Mouse (Mus musculus) neural tube, embryonic 11.5 days (tissue): ENCODE measurements around the gene Tango2. TPM values are rescaled to one million over a fixed set of nuclear protein-coding genes. Genes with fewer than 3 reads are reported as not detected.

Experiments
- ATAC-seq: fragments of 200-750 bp; cut with Nextera tagmentation; 2 replicates; pipeline ENCODE4 v1.8.0; 2017; ENCODE audit warnings: moderate number of reproducible peaks, mild to moderate bottlenecking, moderate TSS enrichment, moderate library complexity; ENCODE audit not compliant: insufficient read depth, low FRiP score, low TSS enrichment
- DNase-seq: peaks from one replicate; pipeline ENCODE4 v3.0.0-alpha.2; 2015; ENCODE audit warnings: low spot score
- H3K27ac ChIP-seq: fragments of 300-500 bp; sonication (generic); 2 replicates; pipeline ENCODE4 v1.5.1; 2014; ENCODE audit warnings: low read depth, mild to moderate bottlenecking, low read length
- H3K27me3 ChIP-seq: fragments of 300-500 bp; sonication (generic); 2 replicates; pipeline ENCODE4 v1.6.1; 2014; ENCODE audit warnings: mild to moderate bottlenecking, low read length, mixed read lengths; ENCODE audit not compliant: control insufficient read depth, insufficient read depth
- H3K36me3 ChIP-seq: fragments of 300-500 bp; sonication (generic); 2 replicates; pipeline ENCODE4 v1.6.1; 2014; ENCODE audit warnings: mild to moderate bottlenecking, low read length, moderate library complexity, mixed read lengths; ENCODE audit not compliant: control insufficient read depth, insufficient read depth
- H3K4me1 ChIP-seq: fragments of 300-500 bp; sonication (generic); 2 replicates; pipeline ENCODE4 v1.6.1; 2014; ENCODE audit warnings: low read length, mixed read lengths; ENCODE audit not compliant: control insufficient read depth, insufficient read depth
- H3K4me2 ChIP-seq: fragments of 300-500 bp; sonication (generic); 2 replicates; pipeline ENCODE4 v1.6.1; 2014; ENCODE audit warnings: low read depth, mild to moderate bottlenecking, moderate library complexity
- H3K4me3 ChIP-seq: fragments of 300-500 bp; sonication (generic); 2 replicates; pipeline ENCODE4 v1.5.1; 2014; ENCODE audit warnings: low read depth, low read length
- H3K9ac ChIP-seq: fragments of 300-500 bp; sonication (generic); 2 replicates; pipeline ENCODE4 v1.6.1; 2014; ENCODE audit warnings: mild to moderate bottlenecking, low read length
- H3K9me3 ChIP-seq: fragments of 300-500 bp; sonication (generic); 2 replicates; pipeline ENCODE4 v1.6.1; 2016; ENCODE audit warnings: low read length; ENCODE audit not compliant: control insufficient read depth
- WGBS: fragments of 180-500 bp; shearing (Covaris S2); extraction: QIAGEN DNeasy Blood & Tissue Kit; methylation state at CpG from one replicate; pipeline ENCODE4 v1.1.7; 2014; 5-methylcytosine and 5-hydroxymethylcytosine counted together
- polyA plus RNA-seq: library from polyadenylated mRNA; unstranded; fragments of >200 nt; fragmentation: Nextera tagmentation; extraction: Ambion mirVana; gene quantifications from 2 replicates; pipeline ENCODE4 v1.2.1, GENCODE M21; 2014

Tango2 gene
- polyA plus RNA-seq, 1 experiment from 2014 or later = 49.8 TPM

DNA sequence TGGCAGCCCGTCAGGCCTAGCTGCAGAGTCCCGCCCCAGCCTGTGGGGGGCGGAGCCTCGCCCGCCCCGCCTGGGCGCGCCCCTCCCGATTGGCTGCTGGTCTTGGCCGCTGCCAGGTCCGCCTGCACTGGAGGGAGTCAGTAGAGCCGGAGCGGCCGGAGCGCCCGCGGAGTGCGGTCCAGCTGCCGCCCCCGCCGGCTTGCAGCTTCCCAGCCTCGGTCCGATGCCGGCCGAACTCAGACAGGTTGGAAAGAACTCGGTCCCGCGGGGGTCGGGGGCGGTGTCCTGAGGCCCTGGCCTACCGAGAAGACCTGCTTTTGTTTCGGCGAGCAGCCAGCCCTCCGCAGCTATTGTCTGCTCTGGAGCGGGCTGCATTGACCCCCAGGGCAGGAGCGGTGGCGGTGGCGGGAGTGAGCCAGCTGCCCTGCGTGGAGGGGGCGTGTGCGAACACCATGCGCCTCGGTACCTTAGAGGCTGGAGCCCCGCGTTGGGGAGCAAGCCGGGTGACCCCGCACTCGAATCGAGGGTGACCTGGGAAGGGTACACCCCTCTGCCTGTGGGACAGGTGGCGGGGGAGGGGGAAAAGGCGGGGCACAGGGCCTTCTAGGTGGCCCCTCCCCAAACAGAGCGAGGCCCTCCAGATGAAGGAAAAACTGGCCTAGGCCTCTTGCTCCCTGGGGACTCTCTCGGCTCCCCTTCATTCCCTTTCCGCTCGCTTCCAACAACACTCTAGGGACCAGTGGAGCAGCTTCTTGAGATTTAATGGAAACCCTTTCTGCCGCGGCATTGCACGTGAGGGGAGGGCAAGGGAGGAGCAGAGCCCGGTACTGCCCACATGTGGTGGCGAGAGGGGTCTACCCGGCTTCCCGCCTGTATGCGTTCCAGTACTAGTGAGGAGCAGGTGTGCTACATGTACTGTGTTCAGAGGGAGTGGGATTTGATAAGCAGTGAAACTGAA lies 44.8 kb upstream of the Tango2 start:
- DNase-seq (peak; percentile 91), ATAC-seq (peak; percentile 77)
- Histone ChIP-seq H3K9me3 (no peaks in the 10 kb centered on the region), H3K27ac (peak overlapping the region; percentile 91), H3K4me1 (peaks cover 46% of the 10 kb centered on the region), H3K27me3 (no peaks in the 10 kb centered on the region), H3K9ac (peak overlapping the region; percentile 96), H3K36me3 (peaks cover 6% of the 10 kb centered on the region), H3K4me2 (peak overlapping the region; percentile 95), H3K4me3 (peak overlapping the region; percentile 87)
- under 1% methylated on average over 63 of the region's 63 CpGs for WGBS

DNA sequence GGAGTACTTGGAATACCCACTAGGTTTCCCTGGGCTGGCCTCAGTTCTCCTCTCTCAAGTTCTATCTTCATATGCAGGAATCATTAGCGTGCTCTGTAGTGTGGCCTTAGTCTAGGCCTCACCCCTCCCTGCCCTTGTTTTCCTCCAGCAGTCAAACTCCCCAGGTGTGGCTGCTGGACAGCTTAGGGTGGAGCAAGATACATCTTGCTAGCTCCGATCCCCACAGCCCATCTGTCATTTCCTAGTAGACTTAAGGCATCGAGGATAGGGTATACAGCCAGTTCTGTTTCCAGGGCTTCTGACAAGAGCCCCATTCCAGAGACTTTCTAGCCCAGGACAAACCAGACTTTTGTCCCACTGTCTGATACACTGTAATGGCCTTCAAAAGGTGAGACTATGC lies 43.8 kb upstream of the Tango2 start:
- Histone ChIP-seq H3K27ac (no peak overlapping the region), H3K27me3 (no peaks in the 10 kb centered on the region), H3K9ac (no peak overlapping the region), H3K4me2 (no peak overlapping the region), H3K9me3 (no peaks in the 10 kb centered on the region), H3K36me3 (no peaks in the 10 kb centered on the region), H3K4me1 (peaks cover 56% of the 10 kb centered on the region), H3K4me3 (no peak overlapping the region)
- no peak for ATAC-seq
- no peak for DNase-seq
- WGBS = 83% methylated on average over 3 of the region's 3 CpGs

DNA sequence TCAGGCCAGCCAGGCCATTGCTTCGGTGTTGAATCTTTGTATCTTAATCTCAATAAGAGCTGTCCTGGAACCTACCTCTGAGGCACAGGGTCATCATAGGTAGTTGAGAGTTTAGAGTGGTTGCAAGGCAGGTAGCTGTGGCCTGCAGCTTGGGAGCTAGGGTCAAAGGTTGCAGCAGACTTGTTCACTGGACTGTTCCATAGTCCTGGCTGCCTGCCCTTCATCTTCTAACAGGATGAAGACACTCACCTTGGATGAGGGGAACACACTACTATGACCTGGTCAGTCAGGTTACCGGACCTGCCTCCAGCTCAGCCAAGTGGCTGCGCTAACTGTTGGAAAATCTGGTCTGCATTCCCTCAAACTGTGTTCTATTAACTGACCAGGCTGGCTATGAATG lies 43.2 kb upstream of the Tango2 start:
- Histone ChIP-seq H3K36me3 (no peaks in the 10 kb centered on the region), H3K9me3 (no peaks in the 10 kb centered on the region), H3K27ac (no peak overlapping the region), H3K27me3 (no peaks in the 10 kb centered on the region), H3K9ac (no peak overlapping the region), H3K4me2 (no peak overlapping the region), H3K4me1 (peaks cover 54% of the 10 kb centered on the region), H3K4me3 (no peak overlapping the region)
- no peak for DNase-seq
- no peak for ATAC-seq
- WGBS = 97% methylated on average over 3 of the region's 3 CpGs

DNA sequence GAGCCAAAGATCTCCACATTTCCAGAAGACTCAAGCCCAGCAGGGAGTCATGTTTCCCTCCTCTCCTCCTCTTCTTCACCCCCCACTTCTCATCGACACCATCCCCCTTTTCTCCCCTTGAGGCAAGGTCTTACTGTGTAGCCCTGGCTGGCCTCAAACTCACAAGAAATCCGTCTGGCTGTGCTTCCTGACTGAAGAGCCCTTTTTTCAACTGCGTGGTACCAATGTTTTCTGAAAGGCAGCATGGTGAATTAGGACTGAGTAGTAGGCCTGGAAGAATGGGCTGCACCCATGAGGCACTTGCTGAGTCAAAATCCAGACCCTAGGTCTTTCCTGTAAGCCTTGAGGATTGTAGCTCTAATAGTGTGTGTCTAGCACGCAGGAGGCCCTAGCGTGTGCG lies 42.5 kb upstream of the Tango2 start:
- ATAC-seq = no peak
- Histone ChIP-seq H3K9me3 (no peaks in the 10 kb centered on the region), H3K4me2 (no peak overlapping the region), H3K4me1 (peaks cover 49% of the 10 kb centered on the region), H3K36me3 (no peaks in the 10 kb centered on the region), H3K27me3 (no peaks in the 10 kb centered on the region), H3K9ac (no peak overlapping the region), H3K27ac (no peak overlapping the region), H3K4me3 (no peak overlapping the region)
- no peak for DNase-seq
- 80% methylated on average over 6 of the region's 6 CpGs for WGBS

DNA sequence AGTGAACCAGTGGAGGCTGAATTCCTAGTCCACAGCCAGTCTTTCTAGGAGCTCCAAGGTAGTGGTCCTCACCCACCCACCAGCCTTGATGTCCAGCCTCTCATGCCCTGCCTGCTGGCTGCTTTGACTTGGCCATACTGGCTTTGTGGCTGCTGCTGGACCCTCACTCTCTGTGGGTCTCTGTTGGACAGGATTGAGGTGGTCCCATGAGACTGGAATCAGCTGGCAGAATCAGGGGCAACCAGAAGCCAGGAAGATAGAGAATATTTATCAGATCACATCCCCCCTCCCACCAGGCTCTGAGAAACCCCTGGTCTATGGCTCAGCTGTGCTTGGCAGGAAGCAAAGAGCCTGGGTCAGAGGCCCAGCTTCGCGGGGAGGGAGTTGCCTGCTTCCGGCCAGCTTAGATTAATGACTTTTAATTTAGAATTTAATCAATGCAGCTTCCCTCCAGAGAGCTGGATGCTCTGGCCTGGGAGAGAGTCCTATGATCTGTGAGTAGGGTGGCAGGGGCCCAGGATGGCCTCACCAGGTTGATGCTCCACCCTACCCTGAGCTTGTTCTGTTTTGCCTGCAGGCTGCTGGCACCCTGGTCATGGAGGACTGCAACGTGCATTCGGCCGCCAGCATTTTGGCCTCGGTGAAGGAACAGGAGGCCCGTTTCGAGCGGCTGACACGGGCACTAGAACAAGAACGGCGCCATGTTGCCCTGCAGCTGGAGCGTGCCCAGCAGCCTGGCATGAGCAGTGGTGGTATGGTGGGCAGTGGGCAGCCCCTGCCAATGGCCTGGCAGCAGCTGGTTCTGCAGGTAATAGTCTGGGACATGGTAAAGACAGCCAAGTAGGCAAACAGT lies 40.9 kb upstream of the Tango2 start:
- DNase-seq (no peak), ATAC-seq (no peak)
- Histone ChIP-seq H3K4me1 (peaks cover 43% of the 10 kb centered on the region), H3K36me3 (no peaks in the 10 kb centered on the region), H3K27me3 (no peaks in the 10 kb centered on the region), H3K9ac (no peak overlapping the region), H3K27ac (peak overlapping the region; percentile 76), H3K4me3 (no peak overlapping the region), H3K9me3 (no peaks in the 10 kb centered on the region), H3K4me2 (no peak overlapping the region)
- WGBS = 89% methylated on average over 14 of the region's 14 CpGs

DNA sequence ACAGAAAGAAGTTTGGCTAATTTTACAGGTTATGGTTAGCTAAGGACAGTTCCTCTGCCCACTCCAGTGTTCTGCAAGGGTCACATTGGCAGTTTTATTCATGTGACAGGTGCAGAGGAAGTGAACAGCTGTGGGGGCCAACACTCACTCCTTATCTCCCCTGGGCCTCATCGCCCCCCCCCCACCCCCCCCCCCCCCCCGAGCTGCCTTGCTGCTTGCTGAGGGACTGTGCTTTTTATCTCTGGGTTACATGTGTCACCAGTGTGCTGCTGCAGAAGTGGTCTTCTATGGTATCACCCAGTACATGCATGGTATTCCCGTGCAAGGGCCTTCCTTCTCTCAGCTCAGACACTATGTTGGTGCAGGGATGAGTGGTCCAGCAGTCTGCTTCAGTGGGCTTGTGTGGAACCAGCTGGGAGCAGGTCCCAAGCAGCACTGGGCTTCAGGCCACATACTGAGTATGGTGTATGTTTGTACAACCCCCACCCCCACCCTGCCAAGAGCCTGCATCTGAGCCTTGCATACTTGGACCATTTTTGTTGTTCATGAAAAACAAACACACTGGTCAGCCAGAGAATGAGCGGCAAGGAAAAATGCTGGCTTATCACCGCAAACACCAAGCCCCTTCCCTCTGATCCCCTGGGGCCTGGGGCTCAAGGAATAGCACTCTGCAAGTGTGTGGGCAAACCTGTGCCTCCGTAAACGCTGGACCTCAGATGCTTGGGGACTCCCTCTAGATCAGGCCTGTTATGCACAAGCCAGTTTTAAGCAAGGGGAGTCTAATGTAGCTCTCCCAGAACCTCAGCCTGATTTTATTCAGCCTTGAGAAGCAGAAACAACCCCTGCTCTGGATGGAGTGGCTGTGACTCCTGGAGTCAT lies 40.0 kb upstream of the Tango2 start:
- no peaks in the 10 kb centered on the region for H3K27me3 ChIP-seq
- no peaks in the 10 kb centered on the region for H3K9me3 ChIP-seq
- H3K4me3 ChIP-seq = no peak overlapping the region
- ATAC-seq (no peak), DNase-seq (no peak)
- peaks cover 40% of the 10 kb centered on the region for H3K4me1 ChIP-seq
- no peaks in the 10 kb centered on the region for H3K36me3 ChIP-seq
- WGBS = 52% methylated on average over 6 of the region's 7 CpGs
- no peak overlapping the region; the same call in 1 of the 2 replicates for H3K9ac ChIP-seq
- H3K4me2 ChIP-seq = no peak overlapping the region
- H3K27ac ChIP-seq = peak overlapping the region; percentile 76

DNA sequence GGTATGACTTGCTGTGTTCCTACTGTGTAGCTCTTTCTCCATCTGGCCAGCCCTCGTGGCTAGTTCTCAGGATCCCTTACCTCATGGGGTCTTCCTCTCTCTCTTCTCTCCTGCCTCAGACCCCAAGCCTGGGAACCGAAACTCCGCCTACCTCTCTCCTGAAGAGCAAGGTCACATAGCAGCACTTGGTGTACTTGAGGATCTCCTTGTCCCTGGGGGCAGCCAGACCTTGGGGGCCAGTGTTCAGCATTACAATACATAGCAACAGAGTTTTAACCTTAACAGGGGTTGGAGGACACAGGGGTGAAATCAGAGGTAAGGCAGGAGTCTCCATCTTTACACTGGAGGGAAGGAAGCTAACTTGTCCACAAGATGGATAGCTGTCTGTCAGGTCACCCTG lies 39.1 kb upstream of the Tango2 start:
- Histone ChIP-seq H3K4me2 (no peak overlapping the region), H3K27me3 (no peaks in the 10 kb centered on the region), H3K36me3 (no peaks in the 10 kb centered on the region), H3K9me3 (no peaks in the 10 kb centered on the region), H3K4me3 (no peak overlapping the region), H3K9ac (no peak overlapping the region), H3K4me1 (peaks cover 43% of the 10 kb centered on the region), H3K27ac (no peak overlapping the region)
- ATAC-seq = no peak
- DNase-seq = no peak
- WGBS = 66% methylated on average over 3 of the region's 3 CpGs

DNA sequence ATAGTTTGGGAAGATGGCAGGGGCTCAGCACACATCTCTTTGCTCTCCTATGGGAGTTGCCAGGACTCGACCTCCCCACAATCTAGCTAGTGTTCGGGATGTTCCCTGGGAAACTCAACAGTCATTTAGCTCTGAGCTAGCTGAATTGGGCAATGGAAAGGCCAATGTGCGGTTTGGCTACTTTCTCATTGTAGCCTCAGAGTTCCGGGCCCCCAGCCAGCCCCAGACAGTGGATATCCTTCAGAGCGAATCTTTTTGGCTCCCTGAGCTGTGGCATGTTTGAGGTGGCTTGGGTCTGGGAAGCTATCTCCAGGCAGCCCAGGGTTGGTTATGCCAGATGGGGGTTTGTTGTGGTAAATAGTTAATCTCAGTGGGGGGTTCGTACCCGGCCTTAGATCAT lies 38.5 kb upstream of the Tango2 start:
- no peak for DNase-seq
- Histone ChIP-seq H3K4me1 (peaks cover 49% of the 10 kb centered on the region), H3K27ac (no peak overlapping the region), H3K36me3 (no peaks in the 10 kb centered on the region), H3K4me3 (no peak overlapping the region), H3K4me2 (no peak overlapping the region), H3K9ac (no peak overlapping the region), H3K9me3 (no peaks in the 10 kb centered on the region), H3K27me3 (no peaks in the 10 kb centered on the region)
- WGBS = 80% methylated on average over 7 of the region's 7 CpGs
- ATAC-seq = no peak
